Mouse (Mus musculus): ENCODE data around the gene Arfgef2. TPM values are rescaled to one million over a fixed set of nuclear protein-coding genes. Genes with fewer than 3 reads are reported as not detected.
A peak's percentile ranks its signal among the peaks of the same experiment; 100 is the strongest.

Gene Arfgef2
- polyA plus RNA-seq, 1 experiment from 2014 or later: 6.3 TPM

GRCm38 (mm10) chr2:166835581-166835980, 30.2 kb downstream of the Arfgef2 start:
- Histone ChIP-seq H3K4me1 (no peaks in the 10 kb centered on the region), H3K27me3 (ENCODE audit: insufficient read depth, poor library complexity, severe bottlenecking) (no peaks in the 10 kb centered on the region), H3K9me3 (no peaks in the 10 kb centered on the region), H3K27ac (no peak overlapping the region), H3K36me3 (peaks cover 50% of the 10 kb centered on the region), H3K4me3 (no peak overlapping the region)
- no peak for DNase-seq (ENCODE audit: low spot score)
- WGBS: 73% methylated on average over 5 of the region's 5 CpGs

- Histone ChIP-seq H3K4me3 (no peak overlapping the region), H3K27ac (no peak overlapping the region), H3K27me3 (ENCODE audit: insufficient read depth, poor library complexity, severe bottlenecking) (no peaks in the 10 kb centered on the region), H3K4me1 (peaks cover 7% of the 10 kb centered on the region), H3K36me3 (peaks cover 71% of the 10 kb centered on the region), H3K9me3 (no peaks in the 10 kb centered on the region)
- 79% methylated on average over 4 of the region's 4 CpGs for WGBS
- DNase-seq (ENCODE audit: low spot score): no peak
Observed at GRCm38 (mm10) chr2:166841813-166842212, 36.4 kb downstream of the Arfgef2 start.

GRCm38 (mm10) chr2:166850691-166851090, 45.3 kb downstream of the Arfgef2 start:
- H3K27ac ChIP-seq: no peak overlapping the region
- 86% methylated on average over 11 of the region's 11 CpGs for WGBS
- H3K4me1 ChIP-seq: 0 out of 2 replicates have a peak, but pooled peaks cover 4% of the 10 kb centered on the region
- no peaks in the 10 kb centered on the region for H3K27me3 ChIP-seq (ENCODE audit: insufficient read depth, poor library complexity, severe bottlenecking)
- no peak overlapping the region for H3K4me3 ChIP-seq
- H3K9me3 ChIP-seq: no peaks in the 10 kb centered on the region
- no peak for DNase-seq (ENCODE audit: low spot score)
- H3K36me3 ChIP-seq: peaks cover 87% of the 10 kb centered on the region

- DNase-seq (ENCODE audit: low spot score): no peak
- 90% methylated on average over 7 of the region's 7 CpGs for WGBS
- peaks cover 88% of the 10 kb centered on the region for H3K36me3 ChIP-seq
Observed at GRCm38 (mm10) chr2:166852270-166852669, 46.9 kb downstream of the Arfgef2 start.

GRCm38 (mm10) chr2:166855771-166856170, 50.4 kb downstream of the Arfgef2 start:
- no peak for DNase-seq (ENCODE audit: low spot score)
- WGBS: 92% methylated on average over 8 of the region's 8 CpGs
- no peaks in the 10 kb centered on the region for H3K27me3 ChIP-seq (ENCODE audit: insufficient read depth, poor library complexity, severe bottlenecking)
- H3K36me3 ChIP-seq: peaks cover 96% of the 10 kb centered on the region
- no peak overlapping the region for H3K27ac ChIP-seq
- H3K9me3 ChIP-seq: no peaks in the 10 kb centered on the region
- H3K4me3 ChIP-seq: no peak overlapping the region
- H3K4me1 ChIP-seq: 0 out of 2 replicates have a peak, but pooled peaks cover 4% of the 10 kb centered on the region

More at GRCm38 (mm10) chr2:166852270-166852669, 46.9 kb downstream of the Arfgef2 start:
- 0 out of 2 replicates have a peak, but pooled peaks cover 4% of the 10 kb centered on the region for H3K4me1 ChIP-seq
- no peak overlapping the region for H3K4me3 ChIP-seq
- H3K27me3 ChIP-seq (ENCODE audit: insufficient read depth, poor library complexity, severe bottlenecking): no peaks in the 10 kb centered on the region
- no peak overlapping the region for H3K27ac ChIP-seq
- no peaks in the 10 kb centered on the region for H3K9me3 ChIP-seq

GRCm38 (mm10) chr2:166856366-166856765, 51.0 kb downstream of the Arfgef2 start:
- no peak for DNase-seq (ENCODE audit: low spot score)
- H3K4me3 ChIP-seq: no peak overlapping the region
- no peaks in the 10 kb centered on the region for H3K9me3 ChIP-seq
- no peak overlapping the region for H3K27ac ChIP-seq
- H3K27me3 ChIP-seq (ENCODE audit: insufficient read depth, poor library complexity, severe bottlenecking): no peaks in the 10 kb centered on the region
- WGBS: 91% methylated on average over 6 of the region's 6 CpGs
- H3K4me1 ChIP-seq: 0 out of 2 replicates have a peak, but pooled peaks cover 4% of the 10 kb centered on the region
- peaks cover 95% of the 10 kb centered on the region for H3K36me3 ChIP-seq

- Histone ChIP-seq H3K4me1 (peaks cover 11% of the 10 kb centered on the region), H3K27me3 (ENCODE audit: insufficient read depth, poor library complexity, severe bottlenecking) (no peaks in the 10 kb centered on the region), H3K4me3 (no peak overlapping the region), H3K9me3 (no peaks in the 10 kb centered on the region), H3K36me3 (peaks cover 95% of the 10 kb centered on the region), H3K27ac (no peak overlapping the region)
- 78% methylated on average over 2 of the region's 2 CpGs for WGBS
- DNase-seq (ENCODE audit: low spot score): no peak
Observed at GRCm38 (mm10) chr2:166857118-166857517, 51.7 kb downstream of the Arfgef2 start.

- Histone ChIP-seq H3K4me1 (peaks cover 9% of the 10 kb centered on the region), H3K27me3 (ENCODE audit: insufficient read depth, poor library complexity, severe bottlenecking) (no peaks in the 10 kb centered on the region), H3K27ac (no peak overlapping the region), H3K36me3 (peaks cover 94% of the 10 kb centered on the region), H3K4me3 (no peak overlapping the region), H3K9me3 (no peaks in the 10 kb centered on the region)
- DNase-seq (ENCODE audit: low spot score): no peak
- 87% methylated on average over 7 of the region's 7 CpGs for WGBS
Observed at GRCm38 (mm10) chr2:166859214-166859613, 53.8 kb downstream of the Arfgef2 start.

- Histone ChIP-seq H3K9me3 (no peaks in the 10 kb centered on the region), H3K36me3 (peaks cover 96% of the 10 kb centered on the region), H3K4me3 (no peak overlapping the region), H3K27ac (no peak overlapping the region), H3K27me3 (ENCODE audit: insufficient read depth, poor library complexity, severe bottlenecking) (no peaks in the 10 kb centered on the region), H3K4me1 (peaks cover 30% of the 10 kb centered on the region)
- DNase-seq (ENCODE audit: low spot score): no peak
- 31% methylated on average over 3 of the region's 3 CpGs for WGBS
Observed at GRCm38 (mm10) chr2:166862505-166862904, 57.1 kb downstream of the Arfgef2 start.

GRCm38 (mm10) chr2:166865476-166865875, 60.1 kb downstream of the Arfgef2 start:
- no peak overlapping the region for H3K4me3 ChIP-seq
- 0 out of 2 replicates have a peak overlapping the region, but pooled peaks have one; percentile 17 for H3K27ac ChIP-seq
- H3K9me3 ChIP-seq: no peaks in the 10 kb centered on the region
- WGBS: 56% methylated on average over 10 of the region's 10 CpGs
- H3K36me3 ChIP-seq: peaks cover 97% of the 10 kb centered on the region
- H3K27me3 ChIP-seq (ENCODE audit: insufficient read depth, poor library complexity, severe bottlenecking): no peaks in the 10 kb centered on the region
- H3K4me1 ChIP-seq: peaks cover 30% of the 10 kb centered on the region
- DNase-seq (ENCODE audit: low spot score): no peak

GRCm38 (mm10) chr2:166870271-166870865, 65.0 kb downstream of the Arfgef2 start:
- no peaks in the 10 kb centered on the region for H3K27me3 ChIP-seq (ENCODE audit: insufficient read depth, poor library complexity, severe bottlenecking)
- H3K27ac ChIP-seq: no peak overlapping the region; the same call in 1 of the 2 replicates
- H3K4me3 ChIP-seq: no peak overlapping the region
- H3K36me3 ChIP-seq: peaks cover 97% of the 10 kb centered on the region
- 91% methylated on average over 20 of the region's 20 CpGs for WGBS
- no peaks in the 10 kb centered on the region for H3K9me3 ChIP-seq
- peaks cover 17% of the 10 kb centered on the region for H3K4me1 ChIP-seq
- no peak for DNase-seq (ENCODE audit: low spot score)

- DNase-seq (ENCODE audit: low spot score): no peak
- Histone ChIP-seq H3K27ac (no peak overlapping the region; the same call in 1 of the 2 replicates), H3K9me3 (no peaks in the 10 kb centered on the region), H3K4me1 (peaks cover 12% of the 10 kb centered on the region), H3K36me3 (peaks cover 96% of the 10 kb centered on the region), H3K27me3 (ENCODE audit: insufficient read depth, poor library complexity, severe bottlenecking) (no peaks in the 10 kb centered on the region), H3K4me3 (no peak overlapping the region)
- 78% methylated on average over 10 of the region's 10 CpGs for WGBS
Observed at GRCm38 (mm10) chr2:166870899-166871298, 65.5 kb downstream of the Arfgef2 start.

GRCm38 (mm10) chr2:166874675-166875280, 69.4 kb downstream of the Arfgef2 start:
- no peak for DNase-seq (ENCODE audit: low spot score)
- Histone ChIP-seq H3K9me3 (no peaks in the 10 kb centered on the region), H3K4me1 (peaks cover 7% of the 10 kb centered on the region; the same call in 1 of the 2 replicates), H3K4me3 (no peak overlapping the region), H3K27me3 (ENCODE audit: insufficient read depth, poor library complexity, severe bottlenecking) (no peaks in the 10 kb centered on the region), H3K36me3 (peaks cover 93% of the 10 kb centered on the region), H3K27ac (no peak overlapping the region)
- 88% methylated on average over 10 of the region's 10 CpGs for WGBS

Measured in heart, embryonic 10.5 days (tissue).